Mouse (Mus musculus): ENCODE measurements around the gene Prr22.

Prr22 gene

GRCm38 (mm10) chr17:56761991-56762410, 8.0 kb upstream of the Prr22 start:
- DNase-seq: peak; percentile 97

GRCm38 (mm10) chr17:56762769-56763731, 7.0 kb upstream of the Prr22 start:
- peak; percentile 65 for DNase-seq

GRCm38 (mm10) chr17:56763741-56764250, 6.3 kb upstream of the Prr22 start:
- no peak for DNase-seq

GRCm38 (mm10) chr17:56764474-56765354, 5.3 kb upstream of the Prr22 start, which contains the start of gene Dus3l:
TSS of gene Dus3l (plus strand) at chr17:56764757.
- DNase-seq: peak; percentile 88

- DNase-seq: no peak
These were observed 4.6 kb upstream of the Prr22 start for GRCm38 (mm10) chr17:56765431-56765830.

- DNase-seq: no peak
These were observed 3.2 kb upstream of the Prr22 start for GRCm38 (mm10) chr17:56766631-56767405.

GRCm38 (mm10) chr17:56767531-56768135, 2.4 kb upstream of the Prr22 start:
- DNase-seq: no peak

GRCm38 (mm10) chr17:56768941-56769340, 1.1 kb upstream of the Prr22 start:
- DNase-seq: no peak

GRCm38 (mm10) chr17:56777568-56777967, 7.5 kb downstream of the Prr22 start:
- no peak for DNase-seq

GRCm38 (mm10) chr17:56778779-56779362, 8.8 kb downstream of the Prr22 start:
- DNase-seq: peak; percentile 58

- DNase-seq: peak; percentile 44
These were observed 10.4 kb downstream of the Prr22 start for GRCm38 (mm10) chr17:56780291-56780978.

GRCm38 (mm10) chr17:56788886-56789285, 18.8 kb downstream of the Prr22 start:
- DNase-seq: no peak

GRCm38 (mm10) chr17:56789286-56789685, 19.2 kb downstream of the Prr22 start:
- DNase-seq: no peak

- DNase-seq: no peak
These were observed 22.5 kb downstream of the Prr22 start for GRCm38 (mm10) chr17:56792588-56792987.

- DNase-seq: no peak
These were observed 23.7 kb downstream of the Prr22 start for GRCm38 (mm10) chr17:56793614-56794319.

- DNase-seq: no peak
These were observed 29.2 kb downstream of the Prr22 start for GRCm38 (mm10) chr17:56799276-56799675.

- no peak for DNase-seq
These were observed 32.0 kb downstream of the Prr22 start for GRCm38 (mm10) chr17:56802065-56802464.

- no peak for DNase-seq
These were observed 34.9 kb downstream of the Prr22 start for GRCm38 (mm10) chr17:56804952-56805351.

GRCm38 (mm10) chr17:56805784-56806183, 35.7 kb downstream of the Prr22 start:
- DNase-seq: no peak

- DNase-seq: peak; percentile 86
These were observed 38.5 kb downstream of the Prr22 start for GRCm38 (mm10) chr17:56808518-56808917.

Data from kidney, postnatal 10 days (tissue).